Mouse (Mus musculus) MEL (cell line): ENCODE data around the gene Ces2h. TPM values are rescaled to one million over a fixed set of nuclear protein-coding genes. Genes with fewer than 3 reads are reported as not detected.

Experiments
- DNase-seq: peaks from one replicate; pipeline ENCODE4 v3.0.0; 2011; ENCODE audit warnings: low read depth, low spot score
- H3K27ac ChIP-seq: 2 replicates; pipeline ENCODE4 v1.5.1; 2012; ENCODE audit warnings: low read depth, mild to moderate bottlenecking, control low read depth, low read length, moderate library complexity; ENCODE audit not compliant: control insufficient read depth
- H3K27me3 ChIP-seq, 2 experiments: fragments of 150-350 bp in 1 of 2; sonication (generic) in 1 of 2; 2 replicates each; pipeline ENCODE4 v1.6.1; 2012; ENCODE audit warnings: low read length in 2 of 2, mild to moderate bottlenecking in 2 of 2, improper control_type of control experiment in 1 of 2, moderate library complexity in 1 of 2; ENCODE audit not compliant: insufficient read depth in 2 of 2, control insufficient read depth in 1 of 2
- H3K36me3 ChIP-seq, 2 experiments: 2 replicates each; pipeline ENCODE4 v1.6.1; 2012 to 2014; ENCODE audit warnings: low read length in 2 of 2, improper control_type of control experiment in 1 of 2, inconsistent platforms in 1 of 2, mild to moderate bottlenecking in 1 of 2; ENCODE audit not compliant: insufficient read depth in 2 of 2, control insufficient read depth in 1 of 2
- H3K4me1 ChIP-seq, 2 experiments: fragments of 150-350 bp in 1 of 2; sonication (generic) in 1 of 2; 2 replicates each; pipeline ENCODE4 v1.6.1; 2012; ENCODE audit warnings: low read length in 2 of 2, improper control_type of control experiment in 1 of 2, mild to moderate bottlenecking in 1 of 2; ENCODE audit not compliant: insufficient read depth in 2 of 2, control insufficient read depth in 1 of 2
- H3K4me3 ChIP-seq, 2 experiments: fragments of 150-350 bp in 1 of 2; sonication (generic) in 1 of 2; 2 replicates each; pipeline ENCODE4 v1.5.1; 2012; ENCODE audit warnings: low read depth in 2 of 2, low read length in 2 of 2, mild to moderate bottlenecking in 2 of 2, moderate library complexity in 2 of 2, control low read depth in 1 of 2, improper control_type of control experiment in 1 of 2; ENCODE audit not compliant: control insufficient read depth in 1 of 2, insufficient read depth in 1 of 2
- H3K79me2 ChIP-seq: 2 replicates; pipeline ENCODE4 v1.6.1; 2012; ENCODE audit warnings: mild to moderate bottlenecking, low read length, moderate library complexity; ENCODE audit not compliant: control insufficient read depth, poor library complexity, insufficient read depth
- H3K9ac ChIP-seq: 2 replicates; pipeline ENCODE4 v1.6.1; 2012; ENCODE audit warnings: low read depth, mild to moderate bottlenecking, control low read depth, low read length, moderate library complexity; ENCODE audit not compliant: control insufficient read depth, poor library complexity, severe bottlenecking
- H3K9me3 ChIP-seq: fragments of 150-350 bp; sonication (generic); replicated peaks from 2 replicates; pipeline ENCODE4 v1.6.1; 2012; ENCODE audit warnings: mild to moderate bottlenecking, low read length, improper control_type of control experiment, moderate library complexity; ENCODE audit not compliant: insufficient read depth
- CTCF ChIP-seq, 3 experiments: IDR thresholded peaks in 2 of 3; conservative IDR thresholded peaks in 1 of 3; 2 replicates each; pipeline ENCODE4 v1.5.1; 2011 to 2012; ENCODE audit warnings: low read length in 3 of 3, low read depth in 2 of 3, mild to moderate bottlenecking in 2 of 3, improper control_type of control experiment in 1 of 3, inconsistent platforms in 1 of 3, mixed read lengths in 1 of 3, moderate library complexity in 1 of 3; ENCODE audit not compliant: control insufficient read depth in 1 of 3, insufficient read depth in 1 of 3, poor library complexity in 1 of 3, severe bottlenecking in 1 of 3
- ELF1 ChIP-seq: IDR thresholded peaks from 2 replicates; pipeline ENCODE4 v1.6.1; 2014; ENCODE audit warnings: low read depth, mild to moderate bottlenecking, inconsistent platforms, low read length, improper control_type of control experiment, moderate library complexity
- GATA1 ChIP-seq: IDR thresholded peaks from 2 replicates; pipeline ENCODE4 v1.6.1; 2011; ENCODE audit warnings: low read depth, low read length, improper control_type of control experiment
- HCFC1 ChIP-seq: IDR thresholded peaks from 2 replicates; pipeline ENCODE4 v1.6.1; 2012; ENCODE audit warnings: low read depth, mild to moderate bottlenecking, inconsistent platforms, low read length, improper control_type of control experiment, moderate library complexity
- JUND ChIP-seq: IDR thresholded peaks from 2 replicates; pipeline ENCODE4 v1.6.1; 2011; ENCODE audit warnings: low read depth, mild to moderate bottlenecking, improper control_type of control experiment, low read length
- MAFK ChIP-seq: IDR thresholded peaks from 2 replicates; pipeline ENCODE4 v1.6.1; 2011; ENCODE audit warnings: low read depth, mild to moderate bottlenecking, low read length, improper control_type of control experiment, borderline replicate concordance
- MAX ChIP-seq: IDR thresholded peaks from 2 replicates; pipeline ENCODE4 v1.6.1; 2011; ENCODE audit warnings: low read length, improper control_type of control experiment
- MAZ ChIP-seq: IDR thresholded peaks from 2 replicates; pipeline ENCODE4 v1.6.1; 2012; ENCODE audit warnings: low read depth, mild to moderate bottlenecking, inconsistent platforms, low read length, improper control_type of control experiment
- MEF2A ChIP-seq: IDR thresholded peaks from 2 replicates; pipeline ENCODE4 v1.6.1; 2014; ENCODE audit warnings: low read depth, mild to moderate bottlenecking, inconsistent platforms, low read length, improper control_type of control experiment; ENCODE audit not compliant: poor library complexity, insufficient replicate concordance, severe bottlenecking; ENCODE audit errors: extremely low read depth
- MXI1 ChIP-seq: IDR thresholded peaks from 2 replicates; pipeline ENCODE4 v1.6.1; 2011; ENCODE audit warnings: mild to moderate bottlenecking, low read depth, low read length, improper control_type of control experiment
- MYC ChIP-seq: IDR thresholded peaks from 2 replicates; pipeline ENCODE4 v1.6.1; 2011; ENCODE audit warnings: low read depth, mild to moderate bottlenecking, low read length, improper control_type of control experiment, moderate library complexity
- POLR2A ChIP-seq, 2 experiments: IDR thresholded peaks; 2 replicates each; pipeline ENCODE4 v1.6.1; 2011 to 2012; ENCODE audit warnings: low read length in 2 of 2, mild to moderate bottlenecking in 2 of 2, control low read depth in 1 of 2, improper control_type of control experiment in 1 of 2, low read depth in 1 of 2, moderate library complexity in 1 of 2; ENCODE audit not compliant: control insufficient read depth in 1 of 2, insufficient read depth in 1 of 2, poor library complexity in 1 of 2
- POLR2AphosphoS2 ChIP-seq: IDR thresholded peaks from 2 replicates; pipeline ENCODE4 v1.6.1; 2011; ENCODE audit warnings: low read length, improper control_type of control experiment
- RAD21 ChIP-seq: IDR thresholded peaks from 2 replicates; pipeline ENCODE4 v1.6.1; 2011; ENCODE audit warnings: mild to moderate bottlenecking, low read depth, low read length, improper control_type of control experiment
- RCOR1 ChIP-seq: IDR thresholded peaks from 2 replicates; pipeline ENCODE4 v1.6.1; 2012; ENCODE audit warnings: low read depth, mild to moderate bottlenecking, inconsistent platforms, low read length, improper control_type of control experiment
- SMC3 ChIP-seq: IDR thresholded peaks from 2 replicates; pipeline ENCODE4 v1.6.1; 2011; ENCODE audit warnings: low read depth, low read length, improper control_type of control experiment
- TCF12 ChIP-seq: IDR thresholded peaks from 2 replicates; pipeline ENCODE4 v1.6.1; 2014; ENCODE audit warnings: low read depth, mild to moderate bottlenecking, inconsistent platforms, low read length, improper control_type of control experiment, moderate library complexity
- UBTF ChIP-seq: IDR thresholded peaks from 2 replicates; pipeline ENCODE4 v1.6.1; 2012; ENCODE audit warnings: low read depth, mild to moderate bottlenecking, inconsistent platforms, low read length, improper control_type of control experiment, moderate library complexity, borderline replicate concordance; ENCODE audit not compliant: insufficient read depth
- ZC3H11A ChIP-seq: IDR thresholded peaks from 2 replicates; pipeline ENCODE4 v1.6.1; 2012; ENCODE audit warnings: low read depth, mild to moderate bottlenecking, inconsistent platforms, low read length, improper control_type of control experiment
- ZNF384 ChIP-seq: IDR thresholded peaks from 2 replicates; pipeline ENCODE4 v1.6.1; 2012; ENCODE audit warnings: low read depth, mild to moderate bottlenecking, inconsistent platforms, low read length, improper control_type of control experiment
- polyA plus RNA-seq, 2 experiments: library from polyadenylated mRNA; stranded (reverse) in 1 of 2; unstranded in 1 of 2; fragments of >175 nt in 1 of 2; fragments of >200 nt in 1 of 2; gene quantifications; 2 replicates each; pipeline versions ENCODE4 v1.2.1 to v1.2.4; 2012; ENCODE audit warnings: low replicate concordance in 2 of 2, low read depth in 1 of 2; ENCODE audit not compliant: insufficient read length in 2 of 2, insufficient read depth in 1 of 2, missing spikeins in 1 of 2
- total RNA-seq: library from RNA; depleted of rRNA; stranded (reverse); fragments of 300-350 nt; gene quantifications from 2 replicates; pipeline ENCODE4 v1.2.3, GENCODE M21; 2012

Ces2h gene
- total and polyA plus RNA-seq, 3 experiments, result not detected

- no peak for TF ChIP-seq UBTF
- no peak; a peak in 1 of 6 replicates for TF ChIP-seq CTCF (IDR thresholded peaks at IDR 0.05 in 2 of 3, conservative IDR thresholded peaks at IDR 0.05 in 1 of 3; ENCODE audit: control insufficient read depth in 1 of 3, insufficient read depth in 1 of 3, low read depth in 2 of 3, low read length in 3 of 3, poor library complexity in 1 of 3, severe bottlenecking in 1 of 3)
- no peak for TF ChIP-seq TCF12
- TF ChIP-seq HCFC1, result no peak
- TF ChIP-seq GATA1, result no peak
- no peak for TF ChIP-seq JUND
- no peak for TF ChIP-seq MAZ
- no peak for TF ChIP-seq MYC
- no peak for TF ChIP-seq RCOR1
- TF ChIP-seq MXI1, result no peak
- no peak for TF ChIP-seq MAX
- no peak for TF ChIP-seq POLR2A (IDR thresholded peaks at IDR 0.05; ENCODE audit: control insufficient read depth in 1 of 2, insufficient read depth in 1 of 2, low read depth in 1 of 2, low read length in 2 of 2, poor library complexity in 1 of 2)
- TF ChIP-seq ELF1, result no peak
- TF ChIP-seq ZNF384, result no peak
- TF ChIP-seq ZC3H11A, result no peak
- no peak for TF ChIP-seq RAD21
- no peak for TF ChIP-seq POLR2AphosphoS2
- TF ChIP-seq, all 39 proteins: peak for 0
- Histone ChIP-seq H3K36me3 (no peaks in the 10 kb centered on the region), H3K9me3 (no peaks in the 10 kb centered on the region), H3K79me2 (no peaks in the 10 kb centered on the region), H3K4me1 (no peaks in the 10 kb centered on the region), H3K27ac (no peak overlapping the region), H3K27me3 (no peaks in the 10 kb centered on the region; a peak in 1 of 4 replicates), H3K4me3 (no peak overlapping the region), H3K9ac (no peak overlapping the region)
- DNase-seq, result no peak
These were observed 22.4 kb downstream of the Ces2h start for GRCm38 (mm10) chr8:105023087-105023486.

DNA sequence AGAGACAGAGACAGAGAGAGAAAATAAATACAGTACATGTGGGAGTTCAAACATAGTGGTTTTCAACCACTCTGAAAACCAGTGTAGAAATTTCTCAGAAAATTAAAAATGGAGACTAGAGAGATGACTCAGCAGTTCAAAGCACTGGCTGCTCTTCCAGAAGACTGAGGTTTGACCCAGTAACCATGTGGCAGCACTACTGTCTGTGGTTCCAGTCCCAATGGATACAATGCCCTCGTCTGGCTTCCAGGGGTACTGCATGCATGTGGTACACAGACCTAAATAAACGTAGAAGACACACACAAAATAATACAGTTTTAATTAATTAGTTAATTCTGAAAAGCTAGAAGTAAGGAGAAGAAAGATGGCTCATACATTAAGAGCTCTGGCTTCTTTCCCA lies 24.4 kb downstream of the Ces2h start:
- TF ChIP-seq MYC, result peak; percentile 93
- TF ChIP-seq MAZ, result no peak
- peak; percentile 47; the same call in 1 of the 2 replicates for TF ChIP-seq MXI1
- peak; percentile 97 for TF ChIP-seq SMC3
- no peak for TF ChIP-seq POLR2AphosphoS2
- TF ChIP-seq RAD21, result peak; percentile 90
- TF ChIP-seq MEF2A, result no peak
- TF ChIP-seq ZC3H11A, result peak; percentile 91
- TF ChIP-seq MAX, result peak; percentile 76
- TF ChIP-seq CTCF (IDR thresholded peaks at IDR 0.05 in 2 of 3, conservative IDR thresholded peaks at IDR 0.05 in 1 of 3; ENCODE audit: control insufficient read depth in 1 of 3, insufficient read depth in 1 of 3, low read depth in 2 of 3, low read length in 3 of 3, poor library complexity in 1 of 3, severe bottlenecking in 1 of 3), result peak; percentile 72 to 93 (median 78)
- TF ChIP-seq MAFK, result peak; percentile 68; the same call in 1 of the 2 replicates
- TF ChIP-seq, all 39 proteins: peak for 8
- no peaks in the 10 kb centered on the region for H3K79me2 ChIP-seq
- H3K9ac ChIP-seq, result no peak overlapping the region
- no peaks in the 10 kb centered on the region; a peak in 1 of 4 replicates for H3K27me3 ChIP-seq
- no peak overlapping the region for H3K27ac ChIP-seq
- peak; percentile 80 for DNase-seq
- H3K36me3 ChIP-seq, result no peaks in the 10 kb centered on the region
- no peaks in the 10 kb centered on the region for H3K9me3 ChIP-seq
- no peak overlapping the region for H3K4me3 ChIP-seq
- H3K4me1 ChIP-seq, result no peaks in the 10 kb centered on the region
